8 mouse cellular contexts compared by ENCODE assay signal in genomic region chr7:34167766-34168469, GRCm38 (mm10). TPM values are rescaled to one million over a fixed set of nuclear protein-coding genes. Genes with fewer than 3 reads are reported as not detected.
A peak's percentile ranks its signal among the peaks of the same experiment; 100 is the strongest.
DNase-seq lines count a peak whose midpoint lies in the region; ATAC-seq and TF ChIP-seq lines count a peak whose summit lies in the region.

No protein-coding gene starts in this region.

- TF ChIP-seq EP300 in heart, postnatal 0 days (IDR thresholded peaks at IDR 0.05; ENCODE audit: low read depth) = no peak

- peak overlapping the region; percentile 98 for H3K27ac ChIP-seq in embryonic facial prominence, embryonic 10.5 days (replicated peaks)
- peak overlapping the region; percentile 91 for H3K27ac ChIP-seq in heart, postnatal 0 days (ENCODE audit: low read depth)
- peak overlapping the region; percentile 81 for H3K27ac ChIP-seq in liver, embryonic 11.5 days (ENCODE audit: low read depth, low read length)
- H3K27ac ChIP-seq in neural tube, embryonic 12.5 days = peak overlapping the region; percentile 76

- peak overlapping the region; percentile 79 for H3K4me3 ChIP-seq in C2C12 (ENCODE audit: insufficient read depth, poor library complexity, severe bottlenecking)
- peak overlapping the region; percentile 98 for H3K4me3 ChIP-seq in embryonic facial prominence, embryonic 10.5 days
- H3K4me3 ChIP-seq in heart, postnatal 0 days (ENCODE audit: low read depth, low read length) = peak overlapping the region; percentile 97
- H3K4me3 ChIP-seq in liver, embryonic 11.5 days (ENCODE audit: low read depth, low read length) = peak overlapping the region; percentile 95
- H3K4me3 ChIP-seq in neural tube, embryonic 12.5 days = peak overlapping the region; percentile 97

- H3K9me3 ChIP-seq in embryonic facial prominence, embryonic 10.5 days = no peaks in the 10 kb centered on the region
- H3K9me3 ChIP-seq in heart, postnatal 0 days (replicated peaks; ENCODE audit: control insufficient read depth, low read length) = no peaks in the 10 kb centered on the region
- H3K9me3 ChIP-seq in liver, embryonic 11.5 days (ENCODE audit: control insufficient read depth, low read length) = no peaks in the 10 kb centered on the region
- H3K9me3 ChIP-seq in neural tube, embryonic 12.5 days = no peaks in the 10 kb centered on the region

- peak overlapping the region; percentile 86 for H3ac ChIP-seq in C2C12 (ENCODE audit: control insufficient read depth, insufficient read length, low read depth)

- ATAC-seq in heart, postnatal 0 days (ENCODE audit: insufficient read depth, low read depth) = peak; percentile 71
- ATAC-seq in liver, embryonic 11.5 days (replicated peaks; ENCODE audit: low FRiP score) = peak; percentile 62
- ATAC-seq in neural tube, embryonic 12.5 days (ENCODE audit: low FRiP score, low read depth) = peak; percentile 76

- DNase-seq in cerebellum, adult 9-10 months = peak; percentile 31
- DNase-seq in cerebellum, postnatal 14 days = no peak
- DNase-seq in embryonic facial prominence, embryonic 10.5 days (ENCODE audit: low spot score) = no peak
- DNase-seq in heart, postnatal 0 days (ENCODE audit: low spot score) = peak; percentile 18
- DNase-seq in liver, embryonic 11.5 days (ENCODE audit: low spot score) = no peak
- no peak for DNase-seq in natural killer cell, adult 2 months (ENCODE audit: low spot score in 2 of 2)

- peaks cover 52% of the 10 kb centered on the region for H3K79me2 ChIP-seq in C2C12 (ENCODE audit: control insufficient read depth, insufficient read depth)

- H3K4me2 ChIP-seq in heart, postnatal 0 days (ENCODE audit: low read depth, low read length) = peak overlapping the region; percentile 74
- peak overlapping the region; percentile 80 for H3K4me2 ChIP-seq in liver, embryonic 11.5 days
- peak overlapping the region; percentile 86 for H3K4me2 ChIP-seq in neural tube, embryonic 12.5 days (replicated peaks)

- no peak for TF ChIP-seq CTCF in C2C12 (IDR thresholded peaks at IDR 0.05; ENCODE audit: control insufficient read depth, insufficient read depth, insufficient read length)
- TF ChIP-seq CTCF in heart, postnatal 0 days (IDR thresholded peaks at IDR 0.05; ENCODE audit: low read depth) = no peak

- no peaks in the 10 kb centered on the region for H3K27me3 ChIP-seq in C2C12 (ENCODE audit: control insufficient read depth, insufficient read depth, insufficient read length)
- H3K27me3 ChIP-seq in embryonic facial prominence, embryonic 10.5 days (replicated peaks; ENCODE audit: low read depth, poor library complexity, severe bottlenecking) = no peaks in the 10 kb centered on the region
- no peaks in the 10 kb centered on the region for H3K27me3 ChIP-seq in heart, postnatal 0 days (ENCODE audit: control insufficient read depth, insufficient read depth, low read length)
- H3K27me3 ChIP-seq in liver, embryonic 11.5 days (replicated peaks; ENCODE audit: control insufficient read depth, insufficient read depth, low read length) = no peaks in the 10 kb centered on the region
- H3K27me3 ChIP-seq in neural tube, embryonic 12.5 days (replicated peaks) = no peaks in the 10 kb centered on the region

- under 1% methylated on average over 54 of the region's 54 CpGs for WGBS in embryonic facial prominence, embryonic 10.5 days
- under 1% methylated on average over 45 of the region's 54 CpGs for WGBS in heart, postnatal 0 days
- under 1% methylated on average over 54 of the region's 54 CpGs for WGBS in liver, embryonic 11.5 days
- WGBS in neural tube, embryonic 12.5 days = under 1% methylated on average over 54 of the region's 54 CpGs

- H3K4me1 ChIP-seq in embryonic facial prominence, embryonic 10.5 days = peaks cover 12% of the 10 kb centered on the region; the same call in 1 of the 2 replicates
- peaks cover 7% of the 10 kb centered on the region for H3K4me1 ChIP-seq in heart, postnatal 0 days (ENCODE audit: control insufficient read depth, insufficient read depth)
- H3K4me1 ChIP-seq in liver, embryonic 11.5 days (replicated peaks; ENCODE audit: control insufficient read depth, insufficient read depth, low read length) = peaks cover 4% of the 10 kb centered on the region
- H3K4me1 ChIP-seq in neural tube, embryonic 12.5 days = peaks cover 11% of the 10 kb centered on the region; the same call in 1 of the 2 replicates

- peaks cover 24% of the 10 kb centered on the region for H3K36me3 ChIP-seq in C2C12 (ENCODE audit: control insufficient read depth, insufficient read depth)
- peaks cover 35% of the 10 kb centered on the region for H3K36me3 ChIP-seq in embryonic facial prominence, embryonic 10.5 days (replicated peaks)
- H3K36me3 ChIP-seq in heart, postnatal 0 days (replicated peaks; ENCODE audit: control insufficient read depth, insufficient read depth, low read length) = peaks cover 22% of the 10 kb centered on the region
- peaks cover 23% of the 10 kb centered on the region for H3K36me3 ChIP-seq in liver, embryonic 11.5 days (ENCODE audit: control insufficient read depth, insufficient read depth, low read length)
- peaks cover 23% of the 10 kb centered on the region for H3K36me3 ChIP-seq in neural tube, embryonic 12.5 days

- H3K79me3 ChIP-seq in C2C12 (ENCODE audit: low read depth) = peaks cover 39% of the 10 kb centered on the region

- peak overlapping the region; percentile 94 for H3K9ac ChIP-seq in heart, postnatal 0 days (replicated peaks; ENCODE audit: low read depth, low read length)
- H3K9ac ChIP-seq in liver, embryonic 11.5 days (ENCODE audit: low read depth, low read length) = peak overlapping the region; percentile 97
- H3K9ac ChIP-seq in neural tube, embryonic 12.5 days = peak overlapping the region; percentile 95

TF ChIP-seq in C2C12, 6 proteins besides CTCF, POLR2A, EP300 and RAD21:
- TF ChIP-seq MYOD1 (IDR thresholded peaks at IDR 0.05; ENCODE audit: control insufficient read depth, insufficient read length, low read depth) = no peak
- no peak for TF ChIP-seq USF1 (IDR thresholded peaks at IDR 0.05; ENCODE audit: low read depth)
- no peak for TF ChIP-seq FOSL1 (IDR thresholded peaks at IDR 0.05; ENCODE audit: insufficient read depth, low read length, poor library complexity, severe bottlenecking)
- no peak for TF ChIP-seq MAX (IDR thresholded peaks at IDR 0.05)
- no peak for TF ChIP-seq CEBPB (IDR thresholded peaks at IDR 0.05; ENCODE audit: low read depth)
- no peak for TF ChIP-seq MYOG (IDR thresholded peaks at IDR 0.05; ENCODE audit: control insufficient read depth, extremely low read depth, insufficient read length)

RNA-seq across cellular contexts. Expression of gene Uba2, which starts 1.5 kb away (rescaled TPM):
- polyA plus RNA-seq in C2C12 (2012; fragmentation: generic; extraction: Trizol) = 98.0 TPM
- polyA plus RNA-seq in embryonic facial prominence, embryonic 10.5 days (2016; fragmentation: Nextera tagmentation; extraction: Ambion mirVana) = 289 and 295 TPM in 2 replicates
- 54.8 and 57.3 TPM in 2 replicates for total RNA-seq in heart, postnatal 0 days (2014; rRNA removed; ENCODE audit: low replicate concordance)
- polyA plus RNA-seq in heart, postnatal 0 days (2015; fragmentation: Nextera tagmentation; extraction: Ambion mirVana) = 55.7 and 59.3 TPM in 2 replicates
- polyA plus RNA-seq in liver, embryonic 11.5 days (2014; fragmentation: Nextera tagmentation; extraction: Ambion mirVana) = 226 and 253 TPM in 2 replicates
- polyA plus RNA-seq in neural tube, embryonic 12.5 days (2016; fragmentation: Nextera tagmentation; extraction: Ambion mirVana) = 219 and 231 TPM in 2 replicates

RNA-seq across cellular contexts. Expression of gene Pdcd2l, which starts 28.5 kb away (rescaled TPM):
- polyA plus RNA-seq in C2C12 (2012; fragmentation: generic; extraction: Trizol) = 41.7 TPM
- 73.5 and 80.8 TPM in 2 replicates for polyA plus RNA-seq in embryonic facial prominence, embryonic 10.5 days (2016; fragmentation: Nextera tagmentation; extraction: Ambion mirVana)
- total RNA-seq in heart, postnatal 0 days (2014; rRNA removed; ENCODE audit: low replicate concordance) = 32.5 and 41.9 TPM in 2 replicates
- polyA plus RNA-seq in heart, postnatal 0 days (2015; fragmentation: Nextera tagmentation; extraction: Ambion mirVana) = 41.7 and 44.0 TPM in 2 replicates
- 56.2 and 62.8 TPM in 2 replicates for polyA plus RNA-seq in liver, embryonic 11.5 days (2014; fragmentation: Nextera tagmentation; extraction: Ambion mirVana)
- 66.2 and 77.8 TPM in 2 replicates for polyA plus RNA-seq in neural tube, embryonic 12.5 days (2016; fragmentation: Nextera tagmentation; extraction: Ambion mirVana)

RNA-seq across cellular contexts. Expression of gene Wtip, which starts 34.9 kb away (rescaled TPM):
- 34.2 TPM for polyA plus RNA-seq in C2C12 (2012; fragmentation: generic; extraction: Trizol)
- 6.2 and 7.2 TPM in 2 replicates for polyA plus RNA-seq in embryonic facial prominence, embryonic 10.5 days (2016; fragmentation: Nextera tagmentation; extraction: Ambion mirVana)
- total RNA-seq in heart, postnatal 0 days (2014; rRNA removed; ENCODE audit: low replicate concordance) = 39.3 and 55.5 TPM in 2 replicates
- 1.9 and 2.2 TPM in 2 replicates for polyA plus RNA-seq in heart, postnatal 0 days (2015; fragmentation: Nextera tagmentation; extraction: Ambion mirVana)
- 2.2 and 3.4 TPM in 2 replicates for polyA plus RNA-seq in liver, embryonic 11.5 days (2014; fragmentation: Nextera tagmentation; extraction: Ambion mirVana)
- polyA plus RNA-seq in neural tube, embryonic 12.5 days (2016; fragmentation: Nextera tagmentation; extraction: Ambion mirVana) = 5.4 and 6.4 TPM in 2 replicates

Comparison
In these comparisons a context has a peak if more than half of its experiments do, and no peak if none do; other contexts are left out.
1. DNase-seq: peak in cerebellum, adult 9-10 months (single experiment) and heart, postnatal 0 days (single experiment); none in cerebellum, postnatal 14 days (0 of 2), embryonic facial prominence, embryonic 10.5 days (single experiment), liver, embryonic 11.5 days (single experiment) and natural killer cell, adult 2 months (0 of 2).
2. Peak in every context shown above with its lines, with median percentiles within 50 percentile points of each other: H3K4me3 ChIP-seq, H3K27ac ChIP-seq, ATAC-seq, H3K4me2 ChIP-seq and H3K9ac ChIP-seq.